Mouse (Mus musculus): Measurements from ENCODE around the gene Scarb1. TPM values are rescaled to one million over a fixed set of nuclear protein-coding genes. Genes with fewer than 3 reads are reported as not detected.

Gene Scarb1
- polyA plus RNA-seq, 1 experiment from 2014 or later: 104 TPM

- Histone ChIP-seq H3K9me3 (ENCODE audit: control insufficient read depth, low read length) (no peaks in the 10 kb centered on the region), H3K4me3 (ENCODE audit: low read depth, low read length) (no peak overlapping the region), H3K9ac (ENCODE audit: low read depth, low read length) (no peak overlapping the region), H3K27ac (ENCODE audit: low read depth, low read length) (no peak overlapping the region), H3K36me3 (ENCODE audit: control insufficient read depth, insufficient read depth, low read length) (no peaks in the 10 kb centered on the region), H3K4me2 (peak overlapping the region; percentile 52; the same call in 1 of the 2 replicates), H3K27me3 (replicated peaks; ENCODE audit: control insufficient read depth, insufficient read depth, low read length) (peaks cover 29% of the 10 kb centered on the region), H3K4me1 (replicated peaks; ENCODE audit: control insufficient read depth, insufficient read depth, low read length) (no peaks in the 10 kb centered on the region; the same call in 1 of the 2 replicates)
- 19% methylated on average over 13 of the region's 13 CpGs for WGBS
- DNase-seq (ENCODE audit: low spot score) (no peak), ATAC-seq (replicated peaks; ENCODE audit: low FRiP score) (no peak)
These were observed 95.9 kb downstream of the Scarb1 start for GRCm38 (mm10) chr5:125244825-125245533.

- no peaks in the 10 kb centered on the region; the same call in 1 of the 2 replicates for H3K4me1 ChIP-seq (replicated peaks; ENCODE audit: control insufficient read depth, insufficient read depth, low read length)
- no peak overlapping the region for H3K4me2 ChIP-seq
- no peak overlapping the region for H3K4me3 ChIP-seq (ENCODE audit: low read depth, low read length)
- DNase-seq (ENCODE audit: low spot score) (no peak), ATAC-seq (replicated peaks; ENCODE audit: low FRiP score) (no peak)
- no peak overlapping the region for H3K27ac ChIP-seq (ENCODE audit: low read depth, low read length)
- peaks cover 29% of the 10 kb centered on the region for H3K27me3 ChIP-seq (replicated peaks; ENCODE audit: control insufficient read depth, insufficient read depth, low read length)
- H3K9me3 ChIP-seq (ENCODE audit: control insufficient read depth, low read length): no peaks in the 10 kb centered on the region
- WGBS: 56% methylated on average over 6 of the region's 6 CpGs
- no peak overlapping the region for H3K9ac ChIP-seq (ENCODE audit: low read depth, low read length)
- H3K36me3 ChIP-seq (ENCODE audit: control insufficient read depth, insufficient read depth, low read length): no peaks in the 10 kb centered on the region
These were observed 97.0 kb downstream of the Scarb1 start for GRCm38 (mm10) chr5:125243928-125244327.

- Histone ChIP-seq H3K4me2 (no peak overlapping the region), H3K27me3 (replicated peaks; ENCODE audit: control insufficient read depth, insufficient read depth, low read length) (peaks cover 26% of the 10 kb centered on the region), H3K9me3 (ENCODE audit: control insufficient read depth, low read length) (no peaks in the 10 kb centered on the region), H3K4me1 (replicated peaks; ENCODE audit: control insufficient read depth, insufficient read depth, low read length) (peaks cover 2% of the 10 kb centered on the region; the same call in 1 of the 2 replicates), H3K27ac (ENCODE audit: low read depth, low read length) (no peak overlapping the region), H3K9ac (ENCODE audit: low read depth, low read length) (no peak overlapping the region), H3K36me3 (ENCODE audit: control insufficient read depth, insufficient read depth, low read length) (no peaks in the 10 kb centered on the region), H3K4me3 (ENCODE audit: low read depth, low read length) (no peak overlapping the region)
- ATAC-seq (replicated peaks; ENCODE audit: low FRiP score) (no peak), DNase-seq (ENCODE audit: low spot score) (no peak)
- WGBS: 67% methylated on average over 7 of the region's 7 CpGs
These were observed 98.8 kb downstream of the Scarb1 start for GRCm38 (mm10) chr5:125242111-125242510.

GRCm38 (mm10) chr5:125241627-125242026 is 99.3 kb downstream of the Scarb1 start:
- Histone ChIP-seq H3K9ac (ENCODE audit: low read depth, low read length) (no peak overlapping the region), H3K36me3 (ENCODE audit: control insufficient read depth, insufficient read depth, low read length) (no peaks in the 10 kb centered on the region), H3K4me1 (replicated peaks; ENCODE audit: control insufficient read depth, insufficient read depth, low read length) (peaks cover 2% of the 10 kb centered on the region; the same call in 1 of the 2 replicates), H3K4me3 (ENCODE audit: low read depth, low read length) (no peak overlapping the region), H3K27me3 (replicated peaks; ENCODE audit: control insufficient read depth, insufficient read depth, low read length) (peaks cover 24% of the 10 kb centered on the region), H3K9me3 (ENCODE audit: control insufficient read depth, low read length) (no peaks in the 10 kb centered on the region), H3K4me2 (no peak overlapping the region), H3K27ac (ENCODE audit: low read depth, low read length) (no peak overlapping the region)
- 32% methylated on average over 5 of the region's 7 CpGs for WGBS
- ATAC-seq (replicated peaks; ENCODE audit: low FRiP score) (no peak), DNase-seq (ENCODE audit: low spot score) (no peak)

- 18% methylated on average over 6 of the region's 6 CpGs for WGBS
- no peak overlapping the region for H3K27ac ChIP-seq (ENCODE audit: low read depth, low read length)
- no peak for DNase-seq (ENCODE audit: low spot score)
These were observed 100.6 kb downstream of the Scarb1 start for GRCm38 (mm10) chr5:125240124-125240781.

DNA sequence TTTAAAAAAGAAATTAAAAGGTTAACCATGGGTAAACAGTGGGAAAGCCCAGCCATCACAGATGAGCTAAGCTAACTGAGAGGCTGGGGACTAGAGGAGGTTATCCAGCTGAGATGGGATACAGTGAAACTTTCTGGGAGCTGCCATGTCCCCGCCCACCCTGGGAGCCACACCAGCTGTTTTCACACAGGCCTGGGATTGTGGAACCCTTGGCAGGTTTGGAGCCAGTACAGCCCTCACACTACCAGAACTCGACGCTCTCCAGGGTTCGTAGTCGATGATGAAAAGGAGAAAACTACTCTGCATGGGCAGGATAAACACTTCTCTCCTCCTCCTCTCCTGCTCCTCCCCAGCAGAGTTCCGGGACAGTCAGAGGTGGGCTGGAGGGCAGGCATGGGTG is 105.0 kb downstream of the Scarb1 start:
- Histone ChIP-seq H3K36me3 (ENCODE audit: control insufficient read depth, insufficient read depth, low read length) (no peaks in the 10 kb centered on the region), H3K27me3 (replicated peaks; ENCODE audit: control insufficient read depth, insufficient read depth, low read length) (no peaks in the 10 kb centered on the region), H3K9ac (ENCODE audit: low read depth, low read length) (no peak overlapping the region), H3K27ac (ENCODE audit: low read depth, low read length) (no peak overlapping the region), H3K9me3 (ENCODE audit: control insufficient read depth, low read length) (no peaks in the 10 kb centered on the region), H3K4me1 (replicated peaks; ENCODE audit: control insufficient read depth, insufficient read depth, low read length) (peaks cover 11% of the 10 kb centered on the region), H3K4me2 (no peak overlapping the region), H3K4me3 (ENCODE audit: low read depth, low read length) (no peak overlapping the region)
- WGBS: 56% methylated on average over 6 of the region's 6 CpGs
- ATAC-seq (replicated peaks; ENCODE audit: low FRiP score): no peak
- no peak for DNase-seq (ENCODE audit: low spot score)

More at GRCm38 (mm10) chr5:125240124-125240781, 100.6 kb downstream of the Scarb1 start:
- H3K4me2 ChIP-seq: no peak overlapping the region
- H3K9ac ChIP-seq (ENCODE audit: low read depth, low read length): no peak overlapping the region
- no peak for ATAC-seq (replicated peaks; ENCODE audit: low FRiP score)
- H3K4me1 ChIP-seq (replicated peaks; ENCODE audit: control insufficient read depth, insufficient read depth, low read length): peaks cover 2% of the 10 kb centered on the region; the same call in 1 of the 2 replicates
- peaks cover 15% of the 10 kb centered on the region for H3K27me3 ChIP-seq (replicated peaks; ENCODE audit: control insufficient read depth, insufficient read depth, low read length)
- no peaks in the 10 kb centered on the region for H3K36me3 ChIP-seq (ENCODE audit: control insufficient read depth, insufficient read depth, low read length)
- H3K9me3 ChIP-seq (ENCODE audit: control insufficient read depth, low read length): no peaks in the 10 kb centered on the region
- H3K4me3 ChIP-seq (ENCODE audit: low read depth, low read length): no peak overlapping the region

GRCm38 (mm10) chr5:125235398-125235797 is 105.5 kb downstream of the Scarb1 start:
- Histone ChIP-seq H3K4me2 (no peak overlapping the region), H3K4me1 (replicated peaks; ENCODE audit: control insufficient read depth, insufficient read depth, low read length) (peaks cover 11% of the 10 kb centered on the region), H3K9me3 (ENCODE audit: control insufficient read depth, low read length) (no peaks in the 10 kb centered on the region), H3K4me3 (ENCODE audit: low read depth, low read length) (no peak overlapping the region), H3K9ac (ENCODE audit: low read depth, low read length) (no peak overlapping the region), H3K27ac (ENCODE audit: low read depth, low read length) (no peak overlapping the region), H3K36me3 (ENCODE audit: control insufficient read depth, insufficient read depth, low read length) (no peaks in the 10 kb centered on the region), H3K27me3 (replicated peaks; ENCODE audit: control insufficient read depth, insufficient read depth, low read length) (no peaks in the 10 kb centered on the region)
- DNase-seq (ENCODE audit: low spot score) (no peak), ATAC-seq (replicated peaks; ENCODE audit: low FRiP score) (no peak)
- WGBS: 90% methylated on average over 3 of the region's 3 CpGs

- Histone ChIP-seq H3K9me3 (ENCODE audit: control insufficient read depth, low read length) (no peaks in the 10 kb centered on the region), H3K4me3 (ENCODE audit: low read depth, low read length) (no peak overlapping the region), H3K4me2 (no peak overlapping the region; the same call in 1 of the 2 replicates), H3K9ac (ENCODE audit: low read depth, low read length) (no peak overlapping the region; the same call in 1 of the 2 replicates), H3K27me3 (replicated peaks; ENCODE audit: control insufficient read depth, insufficient read depth, low read length) (no peaks in the 10 kb centered on the region), H3K4me1 (replicated peaks; ENCODE audit: control insufficient read depth, insufficient read depth, low read length) (peaks cover 11% of the 10 kb centered on the region), H3K36me3 (ENCODE audit: control insufficient read depth, insufficient read depth, low read length) (no peaks in the 10 kb centered on the region), H3K27ac (ENCODE audit: low read depth, low read length) (no peak overlapping the region)
- 20% methylated on average over 8 of the region's 8 CpGs for WGBS
- DNase-seq (ENCODE audit: low spot score): no peak
- ATAC-seq (replicated peaks; ENCODE audit: low FRiP score): peak; percentile 75
These were observed 106.5 kb downstream of the Scarb1 start for GRCm38 (mm10) chr5:125234399-125234798.

All from liver, embryonic 11.5 days (tissue).